Mouse (Mus musculus) kidney, postnatal 0 days (tissue): ENCODE results near the gene Rps28. TPM values are rescaled to one million over a fixed set of nuclear protein-coding genes. Genes with fewer than 3 reads are reported as not detected.

Experiments
- ATAC-seq: fragments of 200-750 bp; cut with Nextera tagmentation; replicated peaks from 2 replicates; pipeline ENCODE4 v1.8.0; 2017; ENCODE audit warnings: low read depth, moderate number of reproducible peaks, moderate TSS enrichment, moderate library complexity; ENCODE audit not compliant: low FRiP score
- DNase-seq: peaks from one replicate; pipeline ENCODE4 v3.0.0-alpha.2; 2016; ENCODE audit warnings: low spot score
- H3K27ac ChIP-seq: fragments of 300-500 bp; sonication (generic); 2 replicates; pipeline ENCODE4 v1.5.1; 2014; ENCODE audit warnings: mild to moderate bottlenecking
- H3K27me3 ChIP-seq: fragments of 300-500 bp; sonication (generic); 2 replicates; pipeline ENCODE4 v1.6.1; 2014; ENCODE audit warnings: low read length, mixed read lengths; ENCODE audit not compliant: insufficient read depth
- H3K36me3 ChIP-seq: fragments of 300-500 bp; sonication (generic); 2 replicates; pipeline ENCODE4 v1.6.1; 2014; ENCODE audit warnings: low read length, mixed read lengths; ENCODE audit not compliant: insufficient read depth
- H3K4me1 ChIP-seq: fragments of 300-500 bp; sonication (generic); replicated peaks from 2 replicates; pipeline ENCODE4 v1.6.1; 2014; ENCODE audit warnings: antibody characterized with exemption, low read length, mixed read lengths; ENCODE audit not compliant: insufficient read depth
- H3K4me2 ChIP-seq: fragments of 300-500 bp; sonication (generic); 2 replicates; pipeline ENCODE4 v1.6.1; 2014; ENCODE audit warnings: mild to moderate bottlenecking, low read length, moderate library complexity, mixed read lengths
- H3K4me3 ChIP-seq: fragments of 300-500 bp; sonication (generic); replicated peaks from 2 replicates; pipeline ENCODE4 v1.5.1; 2014; ENCODE audit warnings: low read depth, low read length
- H3K9ac ChIP-seq: fragments of 300-500 bp; sonication (generic); 2 replicates; pipeline ENCODE4 v1.6.1; 2014; ENCODE audit warnings: low read depth, low read length
- H3K9me3 ChIP-seq: fragments of 300-500 bp; sonication (generic); replicated peaks from 2 replicates; pipeline ENCODE4 v1.6.1; 2016; ENCODE audit warnings: low read length, inconsistent platforms, mixed read lengths
- CTCF ChIP-seq: IDR thresholded peaks from 2 replicates; pipeline ENCODE4 v1.5.1; 2016; ENCODE audit warnings: antibody characterized with exemption, low read depth, mild to moderate bottlenecking, moderate library complexity
- WGBS: fragments of 180-500 bp; shearing (Covaris S2); extraction: QIAGEN DNeasy Blood & Tissue Kit; methylation state at CpG from one replicate; pipeline ENCODE4 v1.1.7; 2014; 5-methylcytosine and 5-hydroxymethylcytosine counted together
- polyA plus RNA-seq: library from polyadenylated mRNA; unstranded; fragments of >200 nt; fragmentation: Nextera tagmentation; extraction: Ambion mirVana; gene quantifications from 2 replicates; pipeline ENCODE4 v1.2.1, GENCODE M21; 2015

Gene Rps28
- polyA plus RNA-seq, 1 experiment from 2014 or later = 1,465 TPM

DNA sequence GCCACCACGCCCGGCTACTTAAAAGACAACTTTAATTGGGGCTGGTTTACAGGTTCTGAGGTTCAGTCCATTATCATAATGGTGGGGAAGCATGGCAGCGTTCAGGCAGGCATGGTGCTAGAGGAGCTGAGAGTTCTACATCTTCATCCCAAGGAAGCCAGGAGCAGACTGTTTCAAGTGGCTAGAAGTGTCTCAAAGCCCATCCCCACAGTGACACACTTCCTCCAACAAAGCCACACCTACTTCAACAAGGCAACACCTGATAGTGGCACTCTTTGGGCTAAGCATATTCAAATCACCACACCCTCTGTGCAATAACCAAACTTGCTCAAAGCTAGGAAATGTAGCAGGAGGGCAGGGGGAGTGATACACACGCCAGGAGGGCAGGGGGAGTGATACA, 20.2 kb downstream of the Rps28 start:
- no peaks in the 10 kb centered on the region for H3K4me1 ChIP-seq
- H3K9me3 ChIP-seq = no peaks in the 10 kb centered on the region
- no peak for ATAC-seq
- DNase-seq = no peak
- no peak overlapping the region for H3K4me2 ChIP-seq
- WGBS = 61% methylated on average over 4 of the region's 4 CpGs
- no peaks in the 10 kb centered on the region for H3K27me3 ChIP-seq
- H3K27ac ChIP-seq = no peak overlapping the region
- TF ChIP-seq CTCF = no peak
- no peak overlapping the region for H3K9ac ChIP-seq
- H3K4me3 ChIP-seq = no peak overlapping the region
- no peaks in the 10 kb centered on the region for H3K36me3 ChIP-seq

DNA sequence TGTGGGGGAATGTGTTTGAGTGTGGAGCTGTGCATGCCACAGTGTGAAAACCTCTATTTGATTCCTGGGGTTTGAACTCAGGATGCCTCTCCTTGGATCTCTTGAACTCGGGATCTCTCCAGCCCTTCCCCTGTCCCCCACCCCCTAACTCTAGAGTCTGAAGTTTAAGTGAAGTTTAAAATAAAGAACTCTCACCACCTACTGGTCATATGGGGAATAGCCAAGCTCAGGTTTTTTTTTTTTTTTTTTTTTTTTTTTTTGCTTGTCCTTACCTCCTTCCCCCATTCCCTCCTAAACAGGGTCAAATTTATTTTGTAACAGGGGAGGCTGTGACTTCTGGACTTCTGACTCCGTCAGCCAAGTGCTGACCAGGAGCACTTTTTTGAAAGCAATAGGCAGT, 22.1 kb downstream of the Rps28 start:
- ATAC-seq = no peak
- Histone ChIP-seq H3K36me3 (no peaks in the 10 kb centered on the region), H3K4me1 (no peaks in the 10 kb centered on the region), H3K27ac (no peak overlapping the region), H3K9ac (no peak overlapping the region), H3K27me3 (no peaks in the 10 kb centered on the region), H3K4me3 (no peak overlapping the region), H3K4me2 (no peak overlapping the region), H3K9me3 (no peaks in the 10 kb centered on the region)
- 3% methylated on average over 2 of the region's 2 CpGs for WGBS
- TF ChIP-seq CTCF = peak; percentile 74
- peak; percentile 66 for DNase-seq

DNA sequence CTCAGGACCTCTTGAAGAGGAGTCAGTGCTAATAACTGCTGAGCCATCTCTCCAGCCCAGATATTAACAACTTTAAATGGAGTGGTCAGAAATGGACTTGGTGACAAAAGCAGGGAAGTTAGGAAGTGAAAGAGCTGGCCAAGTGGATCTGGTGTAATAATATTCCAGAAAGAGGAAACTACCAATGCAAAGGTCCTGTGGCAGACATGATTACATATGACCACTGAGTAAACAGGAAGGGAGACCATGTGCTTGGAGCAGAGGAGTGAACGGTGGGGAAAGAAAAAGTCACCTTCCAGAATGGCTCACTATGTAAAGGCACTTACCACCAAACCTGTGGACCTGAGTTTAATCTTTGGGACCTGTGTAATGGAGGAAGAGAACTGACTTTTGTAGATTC, 25.1 kb downstream of the Rps28 start:
- H3K4me3 ChIP-seq = no peak overlapping the region
- H3K36me3 ChIP-seq = no peaks in the 10 kb centered on the region
- no peaks in the 10 kb centered on the region for H3K4me1 ChIP-seq
- DNase-seq = no peak
- H3K9me3 ChIP-seq = no peaks in the 10 kb centered on the region
- no peak for ATAC-seq
- H3K27ac ChIP-seq = no peak overlapping the region
- no peak for TF ChIP-seq CTCF
- no peak overlapping the region for H3K9ac ChIP-seq
- H3K27me3 ChIP-seq = no peaks in the 10 kb centered on the region
- no peak overlapping the region for H3K4me2 ChIP-seq
- 41% methylated on average over 1 of the region's 1 CpGs for WGBS

DNA sequence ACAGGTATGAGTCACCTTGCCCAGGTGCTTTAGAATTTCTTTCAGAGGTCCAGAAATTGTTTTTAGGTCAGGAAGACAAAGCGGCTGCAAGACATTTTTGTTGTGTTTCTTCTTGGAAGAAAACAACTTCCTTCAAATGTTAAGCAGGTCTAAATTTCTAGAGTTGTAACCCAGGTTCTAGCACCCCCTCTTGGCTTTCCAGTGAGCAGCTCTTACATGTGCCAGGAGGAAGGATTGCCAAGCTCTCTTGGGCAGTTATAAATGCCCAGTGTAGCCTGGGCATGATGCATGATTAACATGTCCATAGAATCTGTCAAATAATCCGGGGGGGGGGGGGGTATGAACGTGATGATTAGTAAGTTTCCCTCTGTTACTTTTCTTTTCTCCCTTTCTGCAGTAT, 26.1 kb downstream of the Rps28 start:
- no peak overlapping the region for H3K9ac ChIP-seq
- no peaks in the 10 kb centered on the region for H3K36me3 ChIP-seq
- H3K4me2 ChIP-seq = no peak overlapping the region
- DNase-seq (peak; percentile 72), ATAC-seq (no peak)
- no peak overlapping the region for H3K4me3 ChIP-seq
- H3K9me3 ChIP-seq = no peaks in the 10 kb centered on the region
- H3K27ac ChIP-seq = no peak overlapping the region
- 50% methylated on average over 3 of the region's 3 CpGs for WGBS
- no peaks in the 10 kb centered on the region for H3K27me3 ChIP-seq
- peak; percentile 62 for TF ChIP-seq CTCF
- no peaks in the 10 kb centered on the region for H3K4me1 ChIP-seq

DNA sequence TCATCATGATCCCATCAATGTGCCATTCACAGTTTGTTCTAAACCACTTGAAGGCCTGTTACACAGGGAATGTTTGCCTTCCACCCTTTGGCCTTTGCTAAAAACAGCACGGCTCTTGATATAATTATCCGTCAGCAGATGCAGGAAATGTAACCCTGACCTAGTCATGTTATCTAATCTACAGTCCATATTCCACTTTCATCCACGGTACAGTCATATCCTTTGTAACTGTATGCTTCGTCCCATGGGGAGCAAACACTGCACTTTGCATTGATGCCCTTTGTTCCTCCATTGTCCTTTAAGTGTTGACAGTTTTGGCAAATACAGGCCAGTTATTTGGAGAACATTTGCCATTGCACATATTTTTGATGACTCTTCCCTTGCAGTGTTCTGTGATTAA, 35.6 kb downstream of the Rps28 start:
- H3K4me2 ChIP-seq = no peak overlapping the region
- H3K36me3 ChIP-seq = no peaks in the 10 kb centered on the region
- no peak overlapping the region for H3K9ac ChIP-seq
- peak; percentile 31 for DNase-seq
- H3K4me3 ChIP-seq = no peak overlapping the region
- H3K27ac ChIP-seq = no peak overlapping the region
- no peak for TF ChIP-seq CTCF
- H3K4me1 ChIP-seq = no peaks in the 10 kb centered on the region
- no peak for ATAC-seq
- WGBS = 50% methylated on average over 4 of the region's 4 CpGs
- H3K27me3 ChIP-seq = no peaks in the 10 kb centered on the region
- no peaks in the 10 kb centered on the region for H3K9me3 ChIP-seq

DNA sequence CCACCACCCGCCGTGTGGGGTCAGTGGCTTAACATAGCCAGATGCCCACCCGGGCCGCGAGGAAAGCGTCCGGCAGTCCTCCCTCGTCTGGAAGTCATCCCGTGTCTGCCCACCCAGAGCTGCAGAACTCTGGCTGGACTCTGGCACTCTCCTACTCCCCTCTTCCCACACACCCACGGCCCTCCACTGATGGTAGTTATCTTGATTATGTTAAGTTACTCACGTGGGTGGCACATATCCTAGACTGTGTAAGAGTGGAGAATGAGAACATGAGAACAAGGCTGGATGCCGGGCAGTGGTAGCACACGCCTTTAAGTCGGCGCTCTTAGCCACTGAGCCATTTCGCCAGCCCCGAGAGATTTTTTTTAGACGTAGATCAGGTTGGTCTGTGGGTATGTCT, 38.0 kb downstream of the Rps28 start:
- DNase-seq = no peak
- no peak for ATAC-seq
- 90% methylated on average over 18 of the region's 18 CpGs for WGBS

DNA sequence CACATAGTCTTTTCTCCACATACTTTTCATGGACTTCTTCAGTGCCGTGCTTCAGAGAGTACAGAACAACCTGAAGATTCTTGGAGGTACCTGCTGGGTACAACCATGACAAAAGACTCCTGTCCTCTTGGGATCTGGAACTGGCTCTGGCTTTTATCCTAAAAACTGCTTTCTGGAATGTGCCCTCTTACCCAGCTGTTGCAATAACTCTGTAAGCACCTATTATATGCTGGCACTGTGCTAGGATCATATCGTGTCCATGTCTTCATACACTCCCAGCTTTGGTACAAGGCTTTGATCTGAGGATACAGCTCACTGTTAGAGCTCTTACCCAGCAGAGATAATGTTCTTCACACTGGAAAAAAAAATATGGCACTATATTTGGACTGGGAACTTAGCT, 39.4 kb downstream of the Rps28 start:
- 89% methylated on average over 2 of the region's 2 CpGs for WGBS

More for the DNA sequence above, 38.0 kb downstream of the Rps28 start:
- no peaks in the 10 kb centered on the region for H3K36me3 ChIP-seq
- no peak overlapping the region for H3K27ac ChIP-seq
- TF ChIP-seq CTCF = no peak
- H3K27me3 ChIP-seq = no peaks in the 10 kb centered on the region
- no peak overlapping the region for H3K4me3 ChIP-seq
- H3K9ac ChIP-seq = no peak overlapping the region
- no peaks in the 10 kb centered on the region for H3K9me3 ChIP-seq
- peaks cover 14% of the 10 kb centered on the region for H3K4me1 ChIP-seq
- H3K4me2 ChIP-seq = no peak overlapping the region

More for the DNA sequence above, 39.4 kb downstream of the Rps28 start:
- H3K4me1 ChIP-seq = peaks cover 25% of the 10 kb centered on the region
- ATAC-seq = no peak
- DNase-seq = no peak
- no peak for TF ChIP-seq CTCF
- no peak overlapping the region for H3K9ac ChIP-seq
- H3K4me3 ChIP-seq = no peak overlapping the region
- H3K9me3 ChIP-seq = no peaks in the 10 kb centered on the region
- no peaks in the 10 kb centered on the region for H3K36me3 ChIP-seq
- no peaks in the 10 kb centered on the region for H3K27me3 ChIP-seq
- H3K4me2 ChIP-seq = no peak overlapping the region
- H3K27ac ChIP-seq = no peak overlapping the region
